Mouse (Mus musculus) liver, adult 2 months (tissue): Measurements from ENCODE around the gene Fgfr2.

ENCODE experiments used
- CTCF ChIP-seq: fragments of 200-500 bp; IDR thresholded peaks from 2 replicates; pipeline ENCODE4 v1.5.1; 2011; ENCODE audit warnings: low read depth, low read length, control low read depth
- POLR2A ChIP-seq: fragments of 200-500 bp; IDR thresholded peaks from 2 replicates; pipeline ENCODE4 v1.6.1; 2011; ENCODE audit warnings: low read length, control low read depth; ENCODE audit not compliant: insufficient read depth; ENCODE audit errors: extremely low read depth

- TF ChIP-seq POLR2A (no peak), CTCF (no peak)
Measured at GRCm38 (mm10) chr7:130980130-130980529, 2143.0 kb downstream of the Fgfr2 start.
